Mouse (Mus musculus) adrenal gland, postnatal 4 days (tissue): ENCODE results near the gene Rsrc2. TPM values are rescaled to one million over a fixed set of nuclear protein-coding genes. Genes with fewer than 3 reads are reported as not detected.
"Not testable (repeated sequence)": the region's sequence is repeated elsewhere in the genome, so short reads cannot be mapped to it uniquely, and the experiment has no call there.

Experiments used
- DNase-seq, 2 experiments: peaks; one replicate each; pipeline ENCODE4 v3.0.0; 2021 to 2022; ENCODE audit warnings: low spot score in 2 of 2, mixed read lengths in 2 of 2
- long read RNA-seq, 2 experiments: library from polyadenylated mRNA; stranded (forward); transcript quantifications; one replicate each; pipeline ENCODE4 v2.0.0; 2021
- total RNA-seq, 2 experiments: library from RNA; stranded (reverse); gene quantifications; 2 replicates each; pipeline ENCODE4 v1.2.3; 2021

Rsrc2 gene
- total RNA-seq: 100 to 1,000 TPM in 1 of 2 experiments, 10 to 100 TPM in 1; 98.7 to 101 TPM
- long read RNA-seq, experiment 1, transcript Rsrc2-208 (10 exons, 1,595 nt): major isoform, 15 of 33 reads
- long read RNA-seq, experiment 1, partial matches to known transcripts: 0 of 33 reads
- long read RNA-seq, experiment 1, other reads (novel, unspliced or antisense): 14 of 33 reads
- long read RNA-seq, experiment 2, transcript Rsrc2-208 (10 exons, 1,595 nt): major isoform, 31 of 84 reads
- long read RNA-seq, experiment 2, partial matches to known transcripts: 18 of 84 reads
- long read RNA-seq, experiment 2, other reads (novel, unspliced or antisense): 27 of 84 reads

GRCm38 (mm10) chr5:123749065-123750064 is at the start of gene Rsrc2, which contains the start of gene Kntc1:
Rsrc2 (minus strand) TSS chr5:123749414.
Kntc1 (plus strand) TSS chr5:123749716.
- peak; percentile 93 to 97 for DNase-seq

- no peak for DNase-seq
These were observed 43.9 kb upstream of the Rsrc2 start for GRCm38 (mm10) chr5:123793081-123793480.

- no peak for DNase-seq
These were observed 39.8 kb upstream of the Rsrc2 start for GRCm38 (mm10) chr5:123788976-123789375.

- no peak for DNase-seq
These were observed 32.6 kb upstream of the Rsrc2 start for GRCm38 (mm10) chr5:123781864-123782263.

- DNase-seq: no peak
These were observed 31.5 kb upstream of the Rsrc2 start for GRCm38 (mm10) chr5:123780716-123781115.

- no peak for DNase-seq
These were observed 24.2 kb upstream of the Rsrc2 start for GRCm38 (mm10) chr5:123773441-123773840.

GRCm38 (mm10) chr5:123766455-123766854 is 17.2 kb upstream of the Rsrc2 start:
- DNase-seq: not testable (repeated sequence)

GRCm38 (mm10) chr5:123765506-123765905 is 16.3 kb upstream of the Rsrc2 start:
- no peak for DNase-seq

- no peak for DNase-seq
These were observed 712 bp downstream of the Rsrc2 start for GRCm38 (mm10) chr5:123748339-123749064.

- no peak for DNase-seq
These were observed 1.6 kb downstream of the Rsrc2 start for GRCm38 (mm10) chr5:123747604-123748003.

GRCm38 (mm10) chr5:123746253-123746652 is 3.0 kb downstream of the Rsrc2 start:
- DNase-seq: no peak

- no peak for DNase-seq
These were observed 4.9 kb downstream of the Rsrc2 start for GRCm38 (mm10) chr5:123744358-123744757.

- no peak for DNase-seq
These were observed 18.2 kb downstream of the Rsrc2 start for GRCm38 (mm10) chr5:123730981-123731380.

GRCm38 (mm10) chr5:123723816-123724215 is 25.4 kb downstream of the Rsrc2 start:
- not testable (repeated sequence) for DNase-seq

GRCm38 (mm10) chr5:123720328-123721311 is 28.6 kb downstream of the Rsrc2 start, which contains the start of gene Zcchc8:
Zcchc8 (minus strand) TSS chr5:123721100.
- DNase-seq: peak; percentile 68 to 89

GRCm38 (mm10) chr5:123714622-123715021 is 34.6 kb downstream of the Rsrc2 start:
- no peak for DNase-seq

- no peak for DNase-seq
These were observed 35.4 kb downstream of the Rsrc2 start for GRCm38 (mm10) chr5:123713782-123714181.

GRCm38 (mm10) chr5:123709571-123709970 is 39.6 kb downstream of the Rsrc2 start:
- no peak for DNase-seq

GRCm38 (mm10) chr5:123708598-123708997 is 40.6 kb downstream of the Rsrc2 start:
- no peak for DNase-seq

GRCm38 (mm10) chr5:123700625-123701024 is 48.6 kb downstream of the Rsrc2 start:
- no peak for DNase-seq
